Mouse (Mus musculus) frontal cortex, postnatal 10 days (tissue): ENCODE results near the gene Fam89b.
A peak's percentile ranks its signal among the peaks of the same experiment; 100 is the strongest.

ENCODE experiments used
- DNase-seq, 2 experiments: peaks; one replicate each; pipeline ENCODE4 v3.0.0; 2022; ENCODE audit warnings: low spot score in 2 of 2, mixed read lengths in 1 of 2

Fam89b gene

DNA sequence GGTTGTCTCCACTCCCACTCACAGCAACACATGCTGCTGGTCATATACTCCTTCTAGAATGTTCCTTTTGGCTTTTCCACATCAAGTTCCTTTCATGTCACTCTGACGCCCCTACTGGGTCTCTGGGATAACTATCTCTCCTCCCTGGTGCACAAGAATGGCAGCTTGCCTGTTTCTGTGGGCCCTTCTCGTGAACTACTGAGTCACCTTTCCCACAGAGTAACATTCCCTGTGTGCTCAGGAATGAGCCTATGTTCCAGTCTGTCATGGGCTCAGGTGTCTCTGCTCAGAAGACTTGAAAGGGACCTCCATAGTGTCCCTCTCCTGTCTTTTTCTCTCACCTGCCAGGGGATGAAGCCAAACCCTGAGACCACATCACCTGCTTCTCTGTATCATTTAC, 10.0 kb upstream of the Fam89b start:
- no peak for DNase-seq

DNA sequence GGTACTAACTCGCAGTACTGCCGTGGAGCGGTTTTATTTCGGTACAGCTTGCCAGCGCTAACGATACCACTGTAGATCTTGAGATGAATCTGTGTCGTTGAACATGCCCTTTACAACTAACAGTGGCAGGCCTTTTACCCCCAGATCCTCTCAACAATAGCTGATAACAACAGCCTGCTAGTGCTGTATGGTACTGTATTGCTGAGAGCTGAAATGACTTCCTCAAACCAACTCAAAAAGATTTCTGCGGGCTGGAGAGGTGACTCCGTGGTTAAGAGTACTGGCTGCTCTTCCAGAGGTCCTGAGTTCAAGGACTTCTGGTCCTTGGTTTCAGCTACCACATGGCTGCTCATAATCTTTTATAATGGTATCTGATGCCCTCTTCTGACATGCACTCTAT, 4.9 kb upstream of the Fam89b start:
- DNase-seq, result no peak

DNA sequence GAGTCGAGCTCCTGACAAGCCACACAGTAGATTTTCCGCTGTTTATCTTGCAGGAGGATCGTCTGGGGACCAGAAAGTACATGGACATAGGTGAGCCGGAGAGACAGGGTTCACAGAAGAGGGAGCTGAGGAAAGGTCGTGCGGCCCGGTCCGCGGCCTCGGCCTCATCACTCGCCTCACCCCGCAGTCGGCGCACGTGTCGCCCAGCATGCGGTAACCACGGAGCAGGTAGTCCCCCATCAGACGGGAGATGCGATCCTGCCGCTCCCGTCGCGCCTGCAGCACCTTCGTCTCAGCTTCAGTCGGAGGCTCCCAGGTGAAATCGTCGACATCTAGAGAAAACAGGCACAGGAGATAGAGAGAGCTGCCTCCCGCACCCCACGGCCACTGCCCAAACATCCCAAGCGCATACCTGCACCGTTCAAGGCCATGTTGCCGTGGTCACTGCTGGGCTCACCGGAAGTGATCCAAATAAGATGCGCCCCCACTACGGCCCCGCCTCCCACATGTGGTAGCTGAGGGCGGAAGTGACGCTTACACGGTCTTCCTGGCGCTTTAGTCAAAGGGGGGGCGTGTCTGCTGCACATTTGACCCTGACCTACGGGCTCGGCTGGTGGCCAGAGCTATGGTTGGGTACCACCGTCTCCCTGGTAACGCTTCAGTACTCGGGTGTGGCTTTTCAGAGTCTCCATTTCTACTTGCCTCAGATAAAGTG, 2.0 kb upstream of the Fam89b start:
- peak; percentile 92 for DNase-seq

DNA sequence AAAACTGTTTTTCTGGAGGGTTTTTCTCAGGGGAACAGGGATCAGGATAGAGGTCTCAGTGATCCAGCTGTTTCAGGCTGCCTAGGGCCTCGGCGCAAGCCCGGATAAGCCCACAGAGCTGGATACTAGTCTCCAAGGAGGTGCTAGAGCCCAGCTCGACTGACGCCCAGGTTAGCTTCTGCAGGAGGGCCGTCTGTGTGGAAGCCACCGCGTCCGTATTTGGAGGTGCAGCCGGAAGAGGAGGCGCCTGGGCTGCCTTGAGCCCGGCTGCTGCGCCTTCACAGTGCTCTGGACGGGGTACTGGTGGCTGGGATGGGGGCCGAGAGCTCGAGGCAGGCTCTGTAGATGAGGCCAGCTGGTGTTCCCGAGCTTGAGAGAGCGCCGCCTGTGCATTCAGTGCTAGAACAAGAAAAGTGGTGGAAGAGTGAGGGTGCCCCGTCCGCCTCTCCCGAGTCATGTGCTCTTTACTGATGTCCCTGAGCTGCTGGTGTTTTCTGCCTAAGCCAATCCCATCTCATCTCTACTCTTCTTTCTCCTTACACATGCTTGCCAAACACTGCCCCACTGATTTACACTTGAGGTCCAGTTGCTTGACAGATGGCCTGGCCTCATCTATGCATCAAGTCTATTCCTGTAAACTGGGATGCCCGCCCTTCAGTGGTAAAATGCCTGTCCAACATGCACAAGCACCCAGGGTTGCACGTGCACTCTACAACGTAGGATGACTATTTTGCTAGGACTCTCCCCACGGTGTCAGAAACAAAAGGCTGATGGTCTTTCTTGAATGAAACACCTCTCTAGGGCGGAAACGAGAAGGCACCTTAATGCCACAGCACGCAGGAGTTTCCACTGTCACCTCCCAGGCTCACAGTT, 1.1 kb upstream of the Fam89b start:
- no peak for DNase-seq

DNA sequence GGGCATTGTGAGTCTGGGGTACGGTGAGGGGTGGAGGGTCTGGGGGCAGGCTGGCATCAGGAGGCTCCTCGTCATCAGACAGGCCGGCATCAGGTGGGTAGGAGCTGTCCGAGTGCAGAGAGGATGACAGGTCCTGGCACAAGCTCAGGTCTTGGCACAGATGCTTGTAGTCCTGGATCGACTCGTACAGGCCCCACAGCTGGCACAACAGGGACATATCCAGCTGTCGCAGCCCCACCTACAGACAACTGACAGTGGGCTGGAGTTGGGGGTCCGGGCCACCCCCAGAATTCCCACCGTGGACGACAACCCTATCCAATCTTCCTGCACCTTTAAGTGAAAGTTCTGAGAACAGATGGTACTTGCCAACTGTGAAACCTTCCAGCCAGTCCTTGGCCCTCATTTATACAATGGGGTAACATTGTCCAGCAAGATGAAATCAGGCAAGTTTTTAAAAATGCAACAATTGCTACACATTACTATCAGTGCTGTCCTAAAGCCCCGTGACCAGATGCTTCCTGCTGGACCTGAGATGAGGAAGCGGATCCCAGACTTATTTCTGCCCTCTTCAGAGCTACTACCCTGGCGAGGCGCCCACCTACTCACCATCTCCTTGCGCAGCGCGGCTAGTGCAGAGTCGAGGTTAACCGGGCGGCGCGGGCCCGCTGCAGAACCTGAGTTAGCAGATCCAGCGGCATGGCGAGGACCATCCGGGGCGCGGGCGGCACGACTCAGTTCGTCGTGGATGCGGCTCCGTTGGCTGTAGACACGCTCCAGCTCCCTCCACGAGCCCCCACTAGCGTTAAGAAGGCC, 616 bp downstream of the Fam89b start:
- DNase-seq, result peak in 1 of 2 experiments; percentile 70

DNA sequence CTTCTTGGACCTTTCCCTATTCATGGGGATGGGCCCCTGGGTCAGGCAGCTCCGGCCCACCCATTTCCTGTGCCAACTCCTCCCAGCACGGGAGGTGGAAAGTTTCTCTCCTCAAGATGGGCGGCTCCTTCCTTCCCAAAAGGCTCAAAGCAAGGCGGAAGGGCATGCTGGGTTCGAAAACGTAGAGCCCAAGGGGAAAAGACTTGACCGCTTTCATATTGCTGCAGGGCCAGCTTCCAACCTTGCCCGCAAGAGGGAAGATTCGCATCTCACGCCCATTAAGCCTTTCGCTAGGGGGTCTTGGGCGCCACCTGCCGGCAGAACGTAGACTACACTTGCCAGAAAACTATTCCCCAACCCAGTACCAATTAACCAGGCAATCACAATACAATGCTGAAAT, 1.8 kb downstream of the Fam89b start:
- peak in 1 of 2 experiments; percentile 84 for DNase-seq

DNA sequence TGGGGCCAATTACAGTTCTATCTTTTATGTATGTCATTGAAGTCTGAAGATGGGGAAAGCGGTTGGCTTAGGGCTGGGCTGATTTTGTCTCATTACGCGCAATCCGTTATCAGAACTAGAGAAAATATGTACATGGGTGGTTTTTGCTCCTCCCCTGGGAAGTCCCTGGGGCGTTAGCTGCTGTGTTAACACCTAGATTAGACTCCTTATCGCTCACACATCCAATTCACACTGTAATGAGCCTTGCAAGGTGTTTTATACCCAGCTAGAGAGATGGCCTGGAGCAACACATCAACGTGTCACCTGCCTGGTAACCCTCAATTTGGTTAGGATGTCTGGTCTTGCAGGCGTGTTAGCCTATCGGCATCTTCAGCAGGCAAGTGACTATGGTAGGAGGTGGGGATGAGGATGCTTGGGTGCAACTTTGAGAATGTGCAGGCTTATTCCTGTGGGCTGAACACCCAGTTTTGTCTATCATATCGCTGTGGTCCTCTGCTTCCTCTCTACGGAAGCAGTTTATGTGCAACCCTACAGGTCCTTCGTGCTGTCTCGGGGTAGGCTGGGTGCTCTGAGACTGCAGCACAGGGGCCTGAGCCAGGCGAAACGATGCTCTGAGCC, 2.4 kb downstream of the Fam89b start:
- DNase-seq, result no peak

DNA sequence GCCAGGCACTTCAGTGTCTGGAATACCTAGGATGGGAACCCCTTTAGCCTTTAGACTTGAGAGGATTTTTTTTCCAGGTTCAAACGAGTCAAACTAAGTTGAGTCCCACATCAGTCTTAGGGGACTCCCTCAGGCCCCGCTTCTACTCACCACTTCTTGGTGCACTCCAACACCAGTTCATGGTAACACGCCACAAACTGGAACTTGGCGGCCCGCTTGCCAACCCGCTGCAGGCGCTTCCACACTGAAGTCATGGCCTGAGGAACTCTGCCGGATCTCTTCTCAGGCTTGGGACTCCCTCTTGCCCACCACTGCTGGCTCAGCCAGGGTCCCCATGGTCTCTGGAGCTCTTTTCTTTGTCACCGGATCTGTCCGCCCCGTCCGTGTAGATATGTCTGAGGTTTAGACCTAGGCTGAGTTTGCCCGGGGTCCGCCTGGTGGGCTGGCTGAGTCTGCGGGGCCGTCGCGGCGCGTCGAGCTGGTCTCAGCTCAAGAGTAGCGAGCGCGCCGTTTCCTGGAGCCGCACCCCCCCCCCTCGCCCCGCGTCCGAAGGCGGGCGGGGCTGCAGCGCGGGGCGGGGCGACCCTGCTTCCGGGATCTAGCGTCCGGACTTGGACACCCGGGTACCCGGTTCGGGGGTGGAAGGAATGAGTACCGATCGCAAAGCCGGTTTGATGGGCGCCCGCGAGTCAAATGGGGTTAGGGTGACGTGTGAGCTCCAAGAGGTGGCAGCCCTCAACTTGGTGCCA, 3.5 kb downstream of the Fam89b start, which contains the start of gene Ehbp1l1:
Ehbp1l1 (minus strand) TSS at position 551 of the 749 bp plus-strand sequence.
- no peak for DNase-seq

DNA sequence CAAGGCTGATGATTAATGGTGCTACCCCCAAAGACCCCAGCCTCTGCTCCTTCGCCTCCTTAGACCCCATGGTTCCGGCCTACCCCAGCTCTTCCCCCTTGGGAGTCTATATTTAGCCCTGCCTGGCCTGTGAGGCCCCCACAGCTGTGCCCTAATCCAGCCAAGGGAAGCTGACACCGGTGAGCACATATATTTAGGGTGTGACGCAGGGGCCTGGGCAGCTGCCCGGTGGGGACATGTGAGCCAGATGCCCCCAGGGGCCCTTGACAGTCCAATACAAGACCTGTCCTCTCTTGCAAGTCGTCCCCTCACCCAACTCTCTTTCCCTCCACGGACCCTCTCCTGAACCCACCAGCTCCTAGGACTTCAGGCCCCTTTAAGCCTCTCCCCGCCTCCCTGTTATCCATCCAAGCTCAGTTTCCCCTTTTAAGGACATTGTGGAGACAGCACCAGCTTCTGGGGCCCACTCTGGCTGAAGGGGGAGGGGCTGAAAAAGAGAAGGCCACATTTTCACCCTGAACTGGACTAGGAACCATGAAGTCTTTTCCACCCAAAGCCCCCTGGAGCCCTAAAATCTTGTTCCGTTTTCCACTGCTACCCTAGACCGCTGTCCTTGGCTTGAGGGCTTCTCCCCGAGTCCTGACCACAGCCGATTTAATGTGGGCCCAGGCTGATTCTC, 4.3 kb downstream of the Fam89b start:
- no peak for DNase-seq

DNA sequence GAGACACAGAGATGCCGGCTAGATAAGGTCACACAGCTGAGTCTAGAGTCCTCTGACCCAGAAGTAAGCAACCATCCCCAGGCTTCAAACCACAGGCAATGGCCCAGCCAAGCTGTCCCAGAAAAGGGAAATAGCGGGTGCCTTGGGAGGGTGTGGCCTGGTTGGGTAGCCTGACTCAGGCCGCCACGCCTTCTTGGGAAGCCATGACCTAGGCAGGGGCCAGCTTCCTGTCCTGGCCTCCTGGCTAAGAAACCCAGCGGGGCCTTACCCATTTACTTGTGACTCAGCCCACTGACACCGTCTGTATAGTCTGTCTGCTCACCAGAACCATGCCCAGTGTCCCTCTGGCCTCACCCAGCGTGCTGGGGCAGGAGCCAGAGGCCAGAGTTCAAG, 4.9 kb downstream of the Fam89b start:
- no peak for DNase-seq

DNA sequence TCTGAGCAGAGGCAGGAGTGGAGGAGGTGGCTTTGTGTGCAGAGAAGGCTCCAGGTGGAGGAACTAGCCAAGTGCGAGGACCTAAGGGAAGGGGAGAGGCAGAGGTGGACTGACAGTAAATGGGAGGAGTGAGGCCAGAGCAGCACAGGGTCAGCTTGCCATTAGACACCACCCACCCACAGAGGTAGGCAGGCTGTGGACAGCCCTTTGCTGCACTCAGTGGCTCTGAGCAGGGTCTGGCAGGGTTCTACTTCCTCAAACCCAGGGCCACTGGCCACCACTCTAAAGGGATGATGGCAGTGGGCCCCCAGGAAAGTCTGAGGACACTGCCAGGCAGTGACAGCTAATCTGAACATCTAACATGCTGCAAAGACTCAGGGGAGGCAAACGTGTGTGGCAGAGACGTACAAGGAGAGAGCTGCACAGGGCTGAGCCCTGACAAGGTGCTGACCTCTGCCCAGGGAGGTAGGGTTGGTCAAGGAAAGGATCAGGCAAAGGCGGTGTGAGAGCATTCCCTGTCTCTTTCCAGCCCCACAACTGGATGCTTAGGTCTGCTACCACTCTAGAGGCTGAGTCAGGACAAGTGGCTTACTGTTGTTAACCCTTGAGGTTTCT, 5.4 kb downstream of the Fam89b start:
- DNase-seq, result no peak

DNA sequence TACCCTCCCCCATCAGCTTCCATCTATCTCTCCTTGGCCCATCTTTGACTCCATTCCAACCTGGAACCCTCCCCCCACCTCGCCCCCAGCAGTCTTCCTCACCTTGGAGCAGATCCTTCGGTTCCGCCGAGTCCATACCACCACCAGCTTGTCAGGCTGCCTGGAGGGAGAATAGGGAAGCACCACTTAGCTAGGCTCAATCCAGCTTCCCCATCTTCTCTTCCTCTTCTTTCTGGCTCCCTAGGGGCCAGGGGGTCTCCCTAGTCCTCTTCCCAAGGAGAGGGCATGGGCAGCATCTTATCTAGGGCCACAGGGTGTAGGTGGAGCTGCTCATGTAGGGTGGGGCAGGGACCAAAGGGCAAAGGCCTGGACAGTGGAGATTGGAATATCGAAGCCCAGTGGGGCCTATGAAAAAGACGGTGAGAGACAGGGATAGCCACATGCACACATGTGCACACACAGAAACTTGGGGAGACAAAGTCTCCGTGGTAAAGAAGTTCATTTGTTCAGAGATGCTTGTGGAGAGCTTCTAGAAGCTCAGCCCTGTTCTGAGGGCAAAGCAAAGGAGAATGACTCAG, 6.5 kb downstream of the Fam89b start:
- no peak for DNase-seq

DNA sequence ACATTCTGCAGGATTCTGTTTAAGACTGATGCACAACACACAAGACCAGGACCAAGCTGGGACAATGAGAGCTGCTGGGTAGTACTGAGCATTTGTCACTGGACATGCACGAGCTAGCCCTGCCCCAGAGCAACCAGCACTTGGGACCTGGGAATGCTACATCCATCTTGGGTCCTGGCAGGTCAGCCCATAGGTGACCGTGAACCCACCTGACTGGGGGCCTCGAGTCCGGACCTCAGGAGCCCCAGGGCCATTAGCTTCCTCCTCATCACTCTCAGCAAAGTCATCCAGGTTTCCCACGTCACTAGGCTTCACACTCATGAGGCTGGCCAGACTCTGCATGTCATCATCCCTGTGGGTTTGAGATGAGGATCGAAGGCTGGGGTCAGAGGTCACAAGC, 8.2 kb downstream of the Fam89b start:
- no peak for DNase-seq

DNA sequence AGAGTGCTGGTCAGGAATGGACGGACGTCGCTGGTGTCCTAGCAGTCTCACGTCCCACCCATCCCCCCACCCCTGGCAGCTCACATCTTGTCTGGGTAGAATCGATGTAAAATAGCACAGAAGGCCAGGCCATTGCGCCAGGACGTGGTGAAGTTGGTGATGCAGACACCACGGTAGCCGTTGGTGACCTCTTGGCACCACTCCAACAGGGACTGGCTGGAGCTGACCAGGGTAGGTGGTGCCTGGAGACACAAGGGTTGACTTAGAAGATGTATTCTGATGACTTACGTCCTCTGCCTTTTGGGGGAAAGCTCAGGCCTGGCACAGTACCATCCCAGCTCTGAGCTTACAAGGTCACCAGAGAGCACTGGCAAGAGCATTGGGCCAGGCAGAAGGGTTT, 12.5 kb downstream of the Fam89b start:
- DNase-seq, result no peak

DNA sequence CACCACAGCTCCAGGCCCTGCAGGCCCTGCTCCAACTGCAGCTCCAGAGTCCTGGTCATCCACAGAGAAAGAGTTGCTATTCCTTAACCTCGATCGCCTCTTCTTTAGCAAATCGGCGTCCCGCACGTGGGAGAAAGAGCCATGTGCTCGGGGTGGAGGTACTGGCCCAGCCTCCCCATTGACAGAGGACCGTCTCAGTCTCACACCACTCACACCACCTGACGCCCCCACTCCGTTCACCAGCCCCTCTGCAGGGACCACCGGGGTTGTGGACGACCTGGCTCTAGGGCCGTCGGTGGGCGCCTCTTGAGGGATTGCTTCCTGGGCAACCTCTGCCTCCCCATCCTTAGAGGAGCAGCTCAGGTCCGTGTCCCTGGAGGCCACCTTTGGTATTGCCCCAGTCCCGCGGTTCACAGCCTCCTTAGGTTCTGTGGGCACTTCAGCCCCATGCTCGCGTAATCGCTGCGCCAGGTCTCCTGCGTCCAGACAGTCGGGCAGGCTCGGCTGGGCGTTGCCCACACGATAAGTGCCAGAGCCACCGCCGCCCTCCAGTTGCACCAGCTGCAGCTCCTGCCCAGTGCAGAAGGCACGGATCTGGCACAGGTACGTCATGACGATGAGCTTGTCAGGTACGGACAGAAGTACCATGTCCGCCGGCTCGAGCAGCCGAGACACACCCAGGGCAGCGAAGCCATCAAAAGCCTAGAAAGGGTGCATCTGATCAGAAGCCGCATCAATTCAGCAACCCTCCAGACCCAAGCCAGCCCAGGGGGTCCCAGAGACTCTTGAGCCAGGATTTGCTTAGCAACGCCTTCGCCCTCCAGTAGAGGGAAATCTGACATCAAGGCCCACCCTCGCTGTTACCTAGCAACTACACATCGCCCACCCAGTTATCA, 13.4 kb downstream of the Fam89b start:
- DNase-seq, result peak in 1 of 2 experiments; percentile 63

DNA sequence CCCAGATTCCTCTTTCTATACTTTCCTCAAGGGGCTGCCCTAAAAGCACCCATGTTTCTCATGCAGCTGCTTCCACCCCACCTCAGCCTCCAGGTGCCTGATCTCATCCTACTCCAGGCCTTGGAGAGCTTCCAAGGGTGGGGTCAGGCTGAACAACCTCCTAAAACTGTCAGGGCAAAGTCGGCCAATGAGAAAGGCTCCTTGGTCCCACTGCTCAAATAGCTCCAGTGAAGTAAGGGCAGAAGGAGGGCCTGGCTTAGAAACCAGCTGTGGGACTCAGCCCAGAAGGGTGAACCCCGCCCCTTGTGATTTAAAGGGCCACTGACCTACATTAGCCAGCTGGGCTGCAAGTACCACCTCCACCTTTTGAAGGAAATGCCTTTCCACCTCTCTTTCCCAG, 15.7 kb downstream of the Fam89b start:
- no peak for DNase-seq

DNA sequence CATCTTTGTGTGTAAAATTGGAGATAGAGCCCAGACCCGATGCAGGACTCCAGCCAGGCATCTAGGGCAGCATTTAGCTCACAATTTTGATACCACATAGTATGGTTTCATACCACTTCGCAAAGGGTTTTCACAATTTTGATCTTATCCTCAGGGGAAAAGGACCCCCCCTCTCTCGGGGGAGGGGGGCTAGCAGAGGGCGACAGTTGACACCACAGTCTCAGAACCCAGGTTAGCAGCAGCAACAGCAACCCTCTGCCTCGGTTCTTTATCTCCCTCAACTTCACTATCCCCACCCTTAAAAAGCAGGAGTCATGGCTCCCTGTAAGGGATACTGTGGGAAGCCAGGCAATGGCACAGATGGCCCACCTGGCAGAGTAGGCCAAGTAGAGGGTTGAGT, 16.2 kb downstream of the Fam89b start:
- DNase-seq, result no peak

DNA sequence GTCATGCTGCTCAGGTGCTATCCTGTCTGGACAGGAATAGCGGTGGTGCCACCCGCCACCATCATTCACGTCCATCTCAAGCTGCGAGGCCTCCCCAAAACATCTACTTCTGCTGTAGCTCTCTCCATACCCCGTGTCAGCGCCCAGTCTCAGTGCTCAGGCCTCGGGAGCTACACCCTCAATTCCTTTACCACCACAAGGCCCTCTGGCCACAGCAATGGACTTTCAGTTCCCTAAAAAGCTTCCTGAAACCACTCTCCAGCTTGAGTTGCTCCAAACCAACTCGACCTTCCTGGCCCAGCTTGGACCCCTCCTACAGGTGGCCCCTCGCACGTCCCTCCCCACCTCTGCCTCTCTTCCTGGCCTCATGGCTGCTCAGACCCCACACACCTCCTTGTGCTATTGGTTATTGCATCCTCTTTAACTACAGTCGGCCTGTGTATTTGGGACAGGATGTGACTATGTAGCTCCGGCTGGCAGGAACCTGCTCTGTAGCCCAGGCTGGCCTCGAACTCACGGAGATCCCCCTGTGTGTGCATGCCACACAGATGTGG, 17.5 kb downstream of the Fam89b start:
- no peak for DNase-seq
